9 mouse cellular contexts compared by ENCODE assay signal in genomic region chr3:104383681-104384341, GRCm38 (mm10).
DNase-seq lines count a peak whose midpoint lies in the region; ATAC-seq and TF ChIP-seq lines count a peak whose summit lies in the region.
"Had no signal": no experiment of that assay in that cellular context is flagged by ENCODE, and none has a peak within 500 bp of the region (broad histone marks: within the 10 kb centered on the region; RNA-seq: fewer than 3 reads in every experiment).

No protein-coding gene starts in this region.

- H3K4me1 ChIP-seq in limb, embryonic 14.5 days (ENCODE audit: control insufficient read depth, insufficient read depth, low read length), result peaks cover 4% of the 10 kb centered on the region; the same call in 1 of the 2 replicates
- H3K4me1 ChIP-seq in limb, embryonic 10.5 days, result no peaks in the 10 kb centered on the region
- H3K4me1 ChIP-seq in embryonic fibroblast, embryonic 13.5 days (ENCODE audit: control insufficient read depth, insufficient read depth, low read length), result peaks cover 5% of the 10 kb centered on the region; the same call in 1 of the 2 replicates
- H3K4me1 ChIP-seq in hindbrain, embryonic 14.5 days (replicated peaks; ENCODE audit: control insufficient read depth, insufficient read depth, low read length), result no peaks in the 10 kb centered on the region
- H3K4me1 ChIP-seq: neural tube, embryonic 12.5 days had no signal

- no peak for TF ChIP-seq POLR2A in limb, embryonic 14.5 days (IDR thresholded peaks at IDR 0.05; ENCODE audit: borderline replicate concordance, extremely low read depth, insufficient read depth, insufficient read length)
- TF ChIP-seq POLR2A in embryonic fibroblast, embryonic 13.5 days (IDR thresholded peaks at IDR 0.05; ENCODE audit: low read depth, low read length), result no peak
- peak; percentile 20 for TF ChIP-seq POLR2A in myocyte (IDR thresholded peaks at IDR 0.05; ENCODE audit: insufficient read length, low read depth)

- H3ac ChIP-seq in myocyte (ENCODE audit: control insufficient read depth, insufficient read length), result no peak overlapping the region

- no peak overlapping the region for H3K4me3 ChIP-seq in limb, embryonic 14.5 days (replicated peaks; ENCODE audit: low read length)
- no peak overlapping the region for H3K4me3 ChIP-seq in limb, embryonic 10.5 days
- no peak overlapping the region for H3K4me3 ChIP-seq in embryonic fibroblast, embryonic 13.5 days (ENCODE audit: insufficient read depth, low read length)
- H3K4me3 ChIP-seq in hindbrain, embryonic 14.5 days (replicated peaks; ENCODE audit: low read length), result no peak overlapping the region
- peak overlapping the region; percentile 4 for H3K4me3 ChIP-seq in myocyte
- H3K4me3 ChIP-seq: neural tube, embryonic 12.5 days had no signal

- no peaks in the 10 kb centered on the region for H3K36me3 ChIP-seq in limb, embryonic 14.5 days (ENCODE audit: control insufficient read depth, insufficient read depth, low read length)
- no peaks in the 10 kb centered on the region for H3K36me3 ChIP-seq in limb, embryonic 10.5 days
- no peaks in the 10 kb centered on the region for H3K36me3 ChIP-seq in hindbrain, embryonic 14.5 days (replicated peaks; ENCODE audit: control insufficient read depth, insufficient read depth)
- H3K36me3 ChIP-seq in myocyte (ENCODE audit: control insufficient read depth, insufficient read depth), result no peaks in the 10 kb centered on the region
- H3K36me3 ChIP-seq: neural tube, embryonic 12.5 days had no signal

- DNase-seq in limb, embryonic 14.5 days (ENCODE audit: low spot score), result peak; percentile 10
- no peak for DNase-seq in limb, embryonic 10.5 days (ENCODE audit: low spot score)
- DNase-seq in hindbrain, embryonic 14.5 days (ENCODE audit: low spot score), result no peak
- DNase-seq in adipocyte (ENCODE audit: low spot score), result no peak

- TF ChIP-seq CTCF in embryonic fibroblast, embryonic 13.5 days (IDR thresholded peaks at IDR 0.05; ENCODE audit: borderline replicate concordance, insufficient read depth, low read length), result no peak

- no peak overlapping the region for H3K9ac ChIP-seq in limb, embryonic 14.5 days (ENCODE audit: low read depth, low read length, severe bottlenecking)
- H3K9ac ChIP-seq in hindbrain, embryonic 14.5 days, result no peak overlapping the region
- H3K9ac ChIP-seq: neural tube, embryonic 12.5 days had no signal

- no peaks in the 10 kb centered on the region for H3K27me3 ChIP-seq in limb, embryonic 14.5 days (ENCODE audit: control insufficient read depth, insufficient read depth, low read length)
- H3K27me3 ChIP-seq in limb, embryonic 10.5 days (ENCODE audit: low read depth, poor library complexity, severe bottlenecking), result no peaks in the 10 kb centered on the region
- H3K27me3 ChIP-seq in hindbrain, embryonic 14.5 days (ENCODE audit: control insufficient read depth, insufficient read depth, low read length), result no peaks in the 10 kb centered on the region
- no peaks in the 10 kb centered on the region for H3K27me3 ChIP-seq in myocyte (ENCODE audit: control insufficient read depth, insufficient read depth, insufficient read length)
- H3K27me3 ChIP-seq: neural tube, embryonic 12.5 days had no signal

- WGBS in limb, embryonic 14.5 days, result 61% methylated on average over 9 of the region's 9 CpGs
- 78% methylated on average over 9 of the region's 9 CpGs for WGBS in limb, embryonic 10.5 days
- WGBS in hindbrain, embryonic 14.5 days, result 49% methylated on average over 9 of the region's 9 CpGs

- H3K79me2 ChIP-seq in myocyte (ENCODE audit: control insufficient read depth, insufficient read depth), result no peaks in the 10 kb centered on the region

- no peaks in the 10 kb centered on the region for H3K9me3 ChIP-seq in limb, embryonic 14.5 days (ENCODE audit: control insufficient read depth, low read length)
- no peaks in the 10 kb centered on the region for H3K9me3 ChIP-seq in limb, embryonic 10.5 days (replicated peaks)
- H3K9me3 ChIP-seq in hindbrain, embryonic 14.5 days (ENCODE audit: control insufficient read depth, low read length), result no peaks in the 10 kb centered on the region
- H3K9me3 ChIP-seq: neural tube, embryonic 12.5 days had no signal

- H3K27ac ChIP-seq in limb, embryonic 14.5 days (replicated peaks; ENCODE audit: low read depth, low read length), result peak overlapping the region; percentile 15
- H3K27ac ChIP-seq in limb, embryonic 10.5 days, result no peak overlapping the region
- peak overlapping the region; percentile 20; the same call in 1 of the 2 replicates for H3K27ac ChIP-seq in embryonic fibroblast, embryonic 13.5 days (ENCODE audit: insufficient read depth, low read length)
- H3K27ac ChIP-seq in hindbrain, embryonic 14.5 days, result peak overlapping the region; percentile 41; the same call in 1 of the 2 replicates
- H3K27ac ChIP-seq: neural tube, embryonic 12.5 days had no signal

- H3K4me2 ChIP-seq in limb, embryonic 14.5 days (replicated peaks; ENCODE audit: low read depth, low read length, severe bottlenecking), result no peak overlapping the region
- no peak overlapping the region for H3K4me2 ChIP-seq in hindbrain, embryonic 14.5 days (replicated peaks)
- H3K4me2 ChIP-seq in myocyte (ENCODE audit: low read depth), result peak overlapping the region; percentile 67
- H3K4me2 ChIP-seq: neural tube, embryonic 12.5 days had no signal

- no peak for ATAC-seq in limb, embryonic 14.5 days (ENCODE audit: low FRiP score, low read depth)
- no peak for ATAC-seq in hindbrain, embryonic 14.5 days (ENCODE audit: low FRiP score)
- ATAC-seq in CD4-positive, CD25-positive, alpha-beta regulatory T cell, adult 4 months, result no peak
- ATAC-seq in inflammation-experienced regulatory T-cells, adult 6 months, result no peak

TF ChIP-seq in myocyte, 11 proteins besides CTCF, POLR2A, EP300 and RAD21:
- TF ChIP-seq MYOD1 (IDR thresholded peaks at IDR 0.05; ENCODE audit: control insufficient read depth in 1 of 3, insufficient read length in 2 of 3, low read depth in 2 of 3), result peak in 1 of 3 experiments; percentile 3
- no peak for TF ChIP-seq CEBPB (IDR thresholded peaks at IDR 0.05; ENCODE audit: insufficient read depth, poor library complexity, severe bottlenecking)
